Mouse (Mus musculus) MEL (cell line): ENCODE measurements at regions not wholly inside any gene's neighbourhood (a gene's known extent, or its start where the extent isn't known, plus 50 kb on each side); places are given as distances from the start of the nearest gene placed in this dataset.

ENCODE experiments used
- DNase-seq: peaks from one replicate; pipeline ENCODE4 v3.0.0; 2011; ENCODE audit warnings: low read depth, low spot score
- H3K27ac ChIP-seq: 2 replicates; pipeline ENCODE4 v1.5.1; 2012; ENCODE audit warnings: low read depth, mild to moderate bottlenecking, control low read depth, low read length, moderate library complexity; ENCODE audit not compliant: control insufficient read depth
- H3K27me3 ChIP-seq, 2 experiments: fragments of 150-350 bp in 1 of 2; sonication (generic) in 1 of 2; 2 replicates each; pipeline ENCODE4 v1.6.1; 2012; ENCODE audit warnings: low read length in 2 of 2, mild to moderate bottlenecking in 2 of 2, improper control_type of control experiment in 1 of 2, moderate library complexity in 1 of 2; ENCODE audit not compliant: insufficient read depth in 2 of 2, control insufficient read depth in 1 of 2
- H3K36me3 ChIP-seq, 2 experiments: 2 replicates each; pipeline ENCODE4 v1.6.1; 2012 to 2014; ENCODE audit warnings: low read length in 2 of 2, improper control_type of control experiment in 1 of 2, inconsistent platforms in 1 of 2, mild to moderate bottlenecking in 1 of 2; ENCODE audit not compliant: insufficient read depth in 2 of 2, control insufficient read depth in 1 of 2
- H3K4me1 ChIP-seq, 2 experiments: fragments of 150-350 bp in 1 of 2; sonication (generic) in 1 of 2; 2 replicates each; pipeline ENCODE4 v1.6.1; 2012; ENCODE audit warnings: low read length in 2 of 2, improper control_type of control experiment in 1 of 2, mild to moderate bottlenecking in 1 of 2; ENCODE audit not compliant: insufficient read depth in 2 of 2, control insufficient read depth in 1 of 2
- H3K4me3 ChIP-seq, 2 experiments: fragments of 150-350 bp in 1 of 2; sonication (generic) in 1 of 2; 2 replicates each; pipeline ENCODE4 v1.5.1; 2012; ENCODE audit warnings: low read depth in 2 of 2, low read length in 2 of 2, mild to moderate bottlenecking in 2 of 2, moderate library complexity in 2 of 2, control low read depth in 1 of 2, improper control_type of control experiment in 1 of 2; ENCODE audit not compliant: control insufficient read depth in 1 of 2, insufficient read depth in 1 of 2
- H3K79me2 ChIP-seq: 2 replicates; pipeline ENCODE4 v1.6.1; 2012; ENCODE audit warnings: mild to moderate bottlenecking, low read length, moderate library complexity; ENCODE audit not compliant: control insufficient read depth, poor library complexity, insufficient read depth
- H3K9ac ChIP-seq: 2 replicates; pipeline ENCODE4 v1.6.1; 2012; ENCODE audit warnings: low read depth, mild to moderate bottlenecking, control low read depth, low read length, moderate library complexity; ENCODE audit not compliant: control insufficient read depth, poor library complexity, severe bottlenecking
- H3K9me3 ChIP-seq: fragments of 150-350 bp; sonication (generic); replicated peaks from 2 replicates; pipeline ENCODE4 v1.6.1; 2012; ENCODE audit warnings: mild to moderate bottlenecking, low read length, improper control_type of control experiment, moderate library complexity; ENCODE audit not compliant: insufficient read depth
- BHLHE40 ChIP-seq: IDR thresholded peaks from 2 replicates; pipeline ENCODE4 v1.6.1; 2012; ENCODE audit warnings: low read depth, mild to moderate bottlenecking, inconsistent platforms, low read length, improper control_type of control experiment, borderline replicate concordance
- CHD1 ChIP-seq: IDR thresholded peaks from 2 replicates; pipeline ENCODE4 v1.6.1; 2012; ENCODE audit warnings: low read depth, mild to moderate bottlenecking, inconsistent platforms, low read length, improper control_type of control experiment
- CHD2 ChIP-seq: IDR thresholded peaks from 2 replicates; pipeline ENCODE4 v1.6.1; 2011; ENCODE audit warnings: low read length, improper control_type of control experiment
- CTCF ChIP-seq, 3 experiments: IDR thresholded peaks in 2 of 3; conservative IDR thresholded peaks in 1 of 3; 2 replicates each; pipeline ENCODE4 v1.5.1; 2011 to 2012; ENCODE audit warnings: low read length in 3 of 3, low read depth in 2 of 3, mild to moderate bottlenecking in 2 of 3, improper control_type of control experiment in 1 of 3, inconsistent platforms in 1 of 3, mixed read lengths in 1 of 3, moderate library complexity in 1 of 3; ENCODE audit not compliant: control insufficient read depth in 1 of 3, insufficient read depth in 1 of 3, poor library complexity in 1 of 3, severe bottlenecking in 1 of 3
- E2F4 ChIP-seq: IDR thresholded peaks from 2 replicates; pipeline ENCODE4 v1.6.1; 2011; ENCODE audit warnings: low read depth, low read length, improper control_type of control experiment, borderline replicate concordance
- ELF1 ChIP-seq: IDR thresholded peaks from 2 replicates; pipeline ENCODE4 v1.6.1; 2014; ENCODE audit warnings: low read depth, mild to moderate bottlenecking, inconsistent platforms, low read length, improper control_type of control experiment, moderate library complexity
- EP300 ChIP-seq, 2 experiments: IDR thresholded peaks; 2 replicates each; pipeline ENCODE4 v1.6.1; 2011; ENCODE audit warnings: improper control_type of control experiment in 2 of 2, low read length in 2 of 2, low read depth in 1 of 2, mild to moderate bottlenecking in 1 of 2
- GABPA ChIP-seq: IDR thresholded peaks from 2 replicates; pipeline ENCODE4 v1.6.1; 2012; ENCODE audit warnings: low read depth, mild to moderate bottlenecking, inconsistent platforms, low read length, improper control_type of control experiment, moderate library complexity
- HCFC1 ChIP-seq: IDR thresholded peaks from 2 replicates; pipeline ENCODE4 v1.6.1; 2012; ENCODE audit warnings: low read depth, mild to moderate bottlenecking, inconsistent platforms, low read length, improper control_type of control experiment, moderate library complexity
- JUND ChIP-seq: IDR thresholded peaks from 2 replicates; pipeline ENCODE4 v1.6.1; 2011; ENCODE audit warnings: low read depth, mild to moderate bottlenecking, improper control_type of control experiment, low read length
- MAZ ChIP-seq: IDR thresholded peaks from 2 replicates; pipeline ENCODE4 v1.6.1; 2012; ENCODE audit warnings: low read depth, mild to moderate bottlenecking, inconsistent platforms, low read length, improper control_type of control experiment
- MXI1 ChIP-seq: IDR thresholded peaks from 2 replicates; pipeline ENCODE4 v1.6.1; 2011; ENCODE audit warnings: mild to moderate bottlenecking, low read depth, low read length, improper control_type of control experiment
- MYC ChIP-seq: IDR thresholded peaks from 2 replicates; pipeline ENCODE4 v1.6.1; 2011; ENCODE audit warnings: low read depth, mild to moderate bottlenecking, low read length, improper control_type of control experiment, moderate library complexity
- NELFE ChIP-seq: IDR thresholded peaks from 2 replicates; pipeline ENCODE4 v1.6.1; 2011; ENCODE audit warnings: low read depth, low read length, improper control_type of control experiment
- POLR2AphosphoS2 ChIP-seq: IDR thresholded peaks from 2 replicates; pipeline ENCODE4 v1.6.1; 2011; ENCODE audit warnings: low read length, improper control_type of control experiment
- POLR2AphosphoS5 ChIP-seq: IDR thresholded peaks from 2 replicates; pipeline ENCODE4 v1.6.1; 2012; ENCODE audit warnings: low read depth, borderline replicate concordance, mild to moderate bottlenecking, inconsistent platforms, low read length, moderate library complexity, mixed read lengths
- RAD21 ChIP-seq: IDR thresholded peaks from 2 replicates; pipeline ENCODE4 v1.6.1; 2011; ENCODE audit warnings: mild to moderate bottlenecking, low read depth, low read length, improper control_type of control experiment
- RCOR1 ChIP-seq: IDR thresholded peaks from 2 replicates; pipeline ENCODE4 v1.6.1; 2012; ENCODE audit warnings: low read depth, mild to moderate bottlenecking, inconsistent platforms, low read length, improper control_type of control experiment
- SIN3A ChIP-seq: IDR thresholded peaks from 2 replicates; pipeline ENCODE4 v1.6.1; 2012; ENCODE audit warnings: low read length, improper control_type of control experiment, inconsistent platforms
- SMC3 ChIP-seq: IDR thresholded peaks from 2 replicates; pipeline ENCODE4 v1.6.1; 2011; ENCODE audit warnings: low read depth, low read length, improper control_type of control experiment
- TAL1 ChIP-seq: IDR thresholded peaks from 2 replicates; pipeline ENCODE4 v1.6.1; 2012; ENCODE audit warnings: mild to moderate bottlenecking, inconsistent platforms, low read length, moderate library complexity, mixed read lengths
- UBTF ChIP-seq: IDR thresholded peaks from 2 replicates; pipeline ENCODE4 v1.6.1; 2012; ENCODE audit warnings: low read depth, mild to moderate bottlenecking, inconsistent platforms, low read length, improper control_type of control experiment, moderate library complexity, borderline replicate concordance; ENCODE audit not compliant: insufficient read depth
- USF1 ChIP-seq: IDR thresholded peaks from 2 replicates; pipeline ENCODE4 v1.6.1; 2014; ENCODE audit warnings: low read depth, mild to moderate bottlenecking, inconsistent platforms, low read length, improper control_type of control experiment, moderate library complexity
- ZC3H11A ChIP-seq: IDR thresholded peaks from 2 replicates; pipeline ENCODE4 v1.6.1; 2012; ENCODE audit warnings: low read depth, mild to moderate bottlenecking, inconsistent platforms, low read length, improper control_type of control experiment
- ZNF384 ChIP-seq: IDR thresholded peaks from 2 replicates; pipeline ENCODE4 v1.6.1; 2012; ENCODE audit warnings: low read depth, mild to moderate bottlenecking, inconsistent platforms, low read length, improper control_type of control experiment

DNA sequence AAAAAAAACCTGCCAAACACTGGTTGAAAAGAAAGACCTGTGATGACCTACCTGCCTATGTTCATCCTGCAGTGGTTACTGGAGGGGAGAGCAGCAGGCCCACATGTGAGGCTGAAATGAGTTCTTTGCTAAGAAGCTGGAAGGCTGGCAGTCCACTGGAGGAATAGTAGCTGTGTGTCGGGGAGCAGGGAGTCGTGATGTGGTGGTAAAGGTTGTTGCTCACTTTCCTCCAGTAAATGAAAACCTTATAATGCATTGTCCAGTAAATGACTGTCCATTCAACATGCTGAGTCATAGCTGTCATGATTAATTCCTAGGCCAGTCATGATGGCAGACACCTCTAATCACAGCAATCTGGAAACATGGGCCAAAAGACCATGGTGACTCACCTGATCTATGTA is 169.9 kb upstream of the Frmd6 start:
- H3K27me3 ChIP-seq, result peaks cover 0 to 1% of the 10 kb centered on the region in 2 experiments; a peak in 2 of 4 replicates
- no peaks in the 10 kb centered on the region for H3K36me3 ChIP-seq
- TF ChIP-seq JUND (no peak), NELFE (no peak), POLR2AphosphoS5 (no peak), HCFC1 (no peak), USF1 (no peak), CTCF (IDR thresholded peaks at IDR 0.05 in 2 of 3, conservative IDR thresholded peaks at IDR 0.05 in 1 of 3; ENCODE audit: control insufficient read depth in 1 of 3, insufficient read depth in 1 of 3, low read depth in 2 of 3, low read length in 3 of 3, poor library complexity in 1 of 3, severe bottlenecking in 1 of 3) (no peak), UBTF (no peak), POLR2AphosphoS2 (no peak), MAZ (no peak), CHD1 (no peak), RCOR1 (no peak), E2F4 (no peak), MYC (no peak), SIN3A (no peak)
- TF ChIP-seq, all 39 proteins: peak for 0
- Histone ChIP-seq H3K4me3 (no peak overlapping the region), H3K4me1 (no peaks in the 10 kb centered on the region), H3K9me3 (no peaks in the 10 kb centered on the region), H3K79me2 (no peaks in the 10 kb centered on the region), H3K27ac (no peak overlapping the region), H3K9ac (no peak overlapping the region)
- DNase-seq, result no peak

DNA sequence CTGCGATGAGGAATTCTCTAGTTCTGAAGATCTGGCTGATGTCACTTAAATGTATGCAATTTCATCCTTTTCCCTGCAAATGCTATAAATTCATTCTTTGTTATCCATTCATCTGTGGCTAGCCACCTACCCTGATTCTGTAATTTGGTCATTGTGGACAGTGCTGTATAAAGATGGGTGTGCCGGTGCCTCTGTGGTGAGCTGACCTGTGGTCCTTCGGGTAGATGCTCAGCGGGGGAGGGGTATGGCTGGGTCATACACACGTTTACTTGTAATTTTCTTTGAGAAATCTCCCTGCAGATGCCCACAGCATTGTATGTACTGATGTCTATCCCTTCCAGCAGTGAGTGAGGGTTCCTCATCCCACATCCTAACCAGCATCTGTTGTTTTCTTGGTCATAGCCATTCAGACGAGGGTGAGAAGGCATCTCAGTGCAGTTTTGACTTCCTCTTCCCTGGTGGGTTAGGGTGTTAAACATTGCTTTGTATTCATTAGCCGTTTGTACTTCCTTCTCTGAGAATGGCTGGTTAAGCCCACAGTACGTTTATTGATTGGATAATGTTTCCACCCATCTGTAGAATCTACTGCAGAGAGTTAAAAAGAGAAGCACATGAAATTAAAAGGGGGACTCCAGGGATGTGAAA is 169.3 kb upstream of the Frmd6 start:
- DNase-seq, result no peak
- no peaks in the 10 kb centered on the region for H3K36me3 ChIP-seq
- no peak overlapping the region for H3K9ac ChIP-seq
- no peaks in the 10 kb centered on the region for H3K4me1 ChIP-seq
- H3K4me3 ChIP-seq, result no peak overlapping the region
- H3K27me3 ChIP-seq, result peaks cover 0 to 1% of the 10 kb centered on the region in 2 experiments; a peak in 2 of 4 replicates
- H3K27ac ChIP-seq, result no peak overlapping the region
- H3K9me3 ChIP-seq, result no peaks in the 10 kb centered on the region
- no peaks in the 10 kb centered on the region for H3K79me2 ChIP-seq
- TF ChIP-seq CHD1, result no peak
- TF ChIP-seq ZC3H11A, result no peak
- no peak for TF ChIP-seq GABPA
- no peak for TF ChIP-seq BHLHE40
- TF ChIP-seq POLR2AphosphoS2, result no peak
- TF ChIP-seq HCFC1, result no peak
- no peak for TF ChIP-seq TAL1
- TF ChIP-seq CHD2, result no peak
- TF ChIP-seq ZNF384, result no peak
- no peak for TF ChIP-seq USF1
- no peak for TF ChIP-seq EP300 (IDR thresholded peaks at IDR 0.05; ENCODE audit: low read depth in 1 of 2, low read length in 2 of 2)
- TF ChIP-seq MAZ, result no peak
- no peak for TF ChIP-seq UBTF
- TF ChIP-seq RAD21, result no peak
- TF ChIP-seq SMC3, result no peak
- TF ChIP-seq JUND, result no peak
- no peak for TF ChIP-seq ELF1
- TF ChIP-seq MXI1, result no peak
